Mouse (Mus musculus) liver, adult 2 months (tissue): ENCODE measurements around the gene Nol3. TPM values are rescaled to one million over a fixed set of nuclear protein-coding genes. Genes with fewer than 3 reads are reported as not detected.

Experiments
- DNase-seq: peaks from one replicate; pipeline ENCODE4 v3.0.0-alpha.2; 2011; ENCODE audit warnings: low read depth, low spot score; ENCODE audit errors: extremely low read depth
- H3K27ac ChIP-seq: fragments of 200-500 bp; replicated peaks from 2 replicates; pipeline ENCODE4 v1.5.1; 2012; ENCODE audit warnings: low read depth, mild to moderate bottlenecking, control low read depth, inconsistent platforms, low read length; ENCODE audit not compliant: insufficient read depth
- H3K27me3 ChIP-seq: fragments of 200-500 bp; 2 replicates; pipeline ENCODE4 v1.6.1; 2012; ENCODE audit warnings: mild to moderate bottlenecking, moderate library complexity, low read length, inconsistent platforms; ENCODE audit not compliant: control insufficient read depth, insufficient read depth
- H3K36me3 ChIP-seq: fragments of 200-500 bp; 2 replicates; pipeline ENCODE4 v1.6.1; 2012; ENCODE audit warnings: low read length, inconsistent platforms; ENCODE audit not compliant: control insufficient read depth, insufficient read depth
- H3K4me1 ChIP-seq: fragments of 200-500 bp; 2 replicates; pipeline ENCODE4 v1.6.1; 2011; ENCODE audit warnings: low read length; ENCODE audit not compliant: control insufficient read depth, insufficient read depth
- H3K4me3 ChIP-seq: fragments of 200-500 bp; 2 replicates; pipeline ENCODE4 v1.5.1; 2011; ENCODE audit warnings: low read depth, mild to moderate bottlenecking, control low read depth, low read length, moderate library complexity; ENCODE audit not compliant: insufficient read depth
- H3K79me2 ChIP-seq: fragments of 200-500 bp; 2 replicates; pipeline ENCODE4 v1.6.1; 2012; ENCODE audit warnings: inconsistent platforms, mild to moderate bottlenecking, low read length, moderate library complexity; ENCODE audit not compliant: control insufficient read depth, insufficient read depth
- H3K9ac ChIP-seq: fragments of 200-500 bp; 2 replicates; pipeline ENCODE4 v1.6.1; 2012; ENCODE audit warnings: low read depth, mild to moderate bottlenecking, control low read depth, inconsistent platforms, low read length
- CTCF ChIP-seq: fragments of 200-500 bp; IDR thresholded peaks from 2 replicates; pipeline ENCODE4 v1.5.1; 2011; ENCODE audit warnings: low read depth, low read length, control low read depth
- POLR2A ChIP-seq: fragments of 200-500 bp; IDR thresholded peaks from 2 replicates; pipeline ENCODE4 v1.6.1; 2011; ENCODE audit warnings: low read length, control low read depth; ENCODE audit not compliant: insufficient read depth; ENCODE audit errors: extremely low read depth
- WGBS: fragments of 180-500 bp; shearing (Covaris S2); methylation state at CpG from one replicate; pipeline ENCODE4 v1.1.7; 2018; 5-methylcytosine and 5-hydroxymethylcytosine counted together
- polyA plus RNA-seq: library from polyadenylated mRNA; depleted of rRNA; stranded (reverse); fragments of >200 nt; gene quantifications from 2 replicates; pipeline ENCODE4 v1.2.3, GENCODE M21; 2012
- total RNA-seq: library from RNA; depleted of rRNA; stranded (reverse); fragments of >200 nt; gene quantifications from 2 replicates; pipeline ENCODE4 v1.2.3, GENCODE M21; 2014

The Nol3 gene
- total and polyA plus RNA-seq, 2 experiments: 0.37 to 0.43 TPM

GRCm38 (mm10) chr8:105307670-105308069, 31.7 kb downstream of the Nol3 start:
- H3K9ac ChIP-seq: no peak overlapping the region

GRCm38 (mm10) chr8:105308428-105308827, 32.5 kb downstream of the Nol3 start:
- no peak for TF ChIP-seq POLR2A
- no peak for TF ChIP-seq CTCF
- no peak overlapping the region for H3K4me3 ChIP-seq
- peaks cover 6% of the 10 kb centered on the region; the same call in 1 of the 2 replicates for H3K36me3 ChIP-seq
- peaks cover 5% of the 10 kb centered on the region for H3K4me1 ChIP-seq
- no peak for DNase-seq
- no peaks in the 10 kb centered on the region for H3K27me3 ChIP-seq
- no peak overlapping the region for H3K9ac ChIP-seq
- H3K79me2 ChIP-seq: no peaks in the 10 kb centered on the region
- WGBS: 97% methylated on average over 10 of the region's 10 CpGs
- H3K27ac ChIP-seq: no peak overlapping the region

More at GRCm38 (mm10) chr8:105307670-105308069, 31.7 kb downstream of the Nol3 start:
- no peaks in the 10 kb centered on the region for H3K27me3 ChIP-seq
- WGBS: 93% methylated on average over 13 of the region's 13 CpGs
- no peak overlapping the region for H3K4me3 ChIP-seq
- TF ChIP-seq CTCF: no peak
- TF ChIP-seq POLR2A: no peak
- H3K79me2 ChIP-seq: no peaks in the 10 kb centered on the region
- H3K27ac ChIP-seq: no peak overlapping the region
- H3K4me1 ChIP-seq: peaks cover 5% of the 10 kb centered on the region
- peaks cover 10% of the 10 kb centered on the region; the same call in 1 of the 2 replicates for H3K36me3 ChIP-seq
- no peak for DNase-seq

- peaks cover 2% of the 10 kb centered on the region; the same call in 1 of the 2 replicates for H3K36me3 ChIP-seq
- H3K9ac ChIP-seq: no peak overlapping the region
- no peaks in the 10 kb centered on the region for H3K79me2 ChIP-seq
- no peak for DNase-seq
- no peak overlapping the region for H3K27ac ChIP-seq
- WGBS: 90% methylated on average over 15 of the region's 15 CpGs
- H3K4me3 ChIP-seq: no peak overlapping the region
- TF ChIP-seq CTCF: no peak
- no peak for TF ChIP-seq POLR2A
- no peaks in the 10 kb centered on the region for H3K27me3 ChIP-seq
- H3K4me1 ChIP-seq: peaks cover 5% of the 10 kb centered on the region
These were observed 33.4 kb downstream of the Nol3 start for GRCm38 (mm10) chr8:105309142-105309847.

GRCm38 (mm10) chr8:105310118-105310517, 34.2 kb downstream of the Nol3 start:
- no peak for TF ChIP-seq CTCF
- no peak for TF ChIP-seq POLR2A
- DNase-seq: no peak
- peaks cover 2% of the 10 kb centered on the region; the same call in 1 of the 2 replicates for H3K36me3 ChIP-seq
- peaks cover 5% of the 10 kb centered on the region for H3K4me1 ChIP-seq
- WGBS: 91% methylated on average over 8 of the region's 8 CpGs
- H3K79me2 ChIP-seq: no peaks in the 10 kb centered on the region
- H3K4me3 ChIP-seq: no peak overlapping the region
- no peak overlapping the region for H3K9ac ChIP-seq
- no peaks in the 10 kb centered on the region for H3K27me3 ChIP-seq
- no peak overlapping the region for H3K27ac ChIP-seq

GRCm38 (mm10) chr8:105311718-105312117, 35.8 kb downstream of the Nol3 start:
- Histone ChIP-seq H3K4me3 (no peak overlapping the region), H3K9ac (no peak overlapping the region), H3K27me3 (no peaks in the 10 kb centered on the region), H3K36me3 (peaks cover 2% of the 10 kb centered on the region; the same call in 1 of the 2 replicates), H3K27ac (no peak overlapping the region), H3K4me1 (no peaks in the 10 kb centered on the region), H3K79me2 (no peaks in the 10 kb centered on the region)
- TF ChIP-seq CTCF: no peak
- no peak for TF ChIP-seq POLR2A
- WGBS: 89% methylated on average over 1 of the region's 1 CpGs
- DNase-seq: no peak

GRCm38 (mm10) chr8:105312891-105313481, 37.0 kb downstream of the Nol3 start:
- Histone ChIP-seq H3K79me2 (no peaks in the 10 kb centered on the region), H3K4me3 (no peak overlapping the region), H3K27ac (no peak overlapping the region), H3K9ac (no peak overlapping the region), H3K27me3 (no peaks in the 10 kb centered on the region), H3K4me1 (no peaks in the 10 kb centered on the region), H3K36me3 (peaks cover 2% of the 10 kb centered on the region; the same call in 1 of the 2 replicates)
- TF ChIP-seq POLR2A: no peak
- TF ChIP-seq CTCF: no peak
- DNase-seq: no peak
- WGBS: 90% methylated on average over 8 of the region's 8 CpGs
